Mouse (Mus musculus) forebrain, embryonic 15.5 days (tissue): ENCODE measurements at regions not wholly inside any gene's neighbourhood (a gene's known extent, or its start where the extent isn't known, plus 50 kb on each side); places are given as distances from the start of the nearest gene placed in this dataset.
"Not testable (repeated sequence)": the region's sequence is repeated elsewhere in the genome, so short reads cannot be mapped to it uniquely, and the experiment has no call there.

Experiments used
- ATAC-seq: fragments of 200-750 bp; cut with Nextera tagmentation; replicated peaks from 2 replicates; pipeline ENCODE4 v1.8.0; 2017; ENCODE audit warnings: mild to moderate bottlenecking, moderate TSS enrichment, moderate library complexity
- H3K27ac ChIP-seq: fragments of 300-500 bp; sonication (generic); replicated peaks from 2 replicates; pipeline ENCODE4 v1.5.1; 2015; ENCODE audit warnings: mild to moderate bottlenecking, inconsistent platforms
- H3K27me3 ChIP-seq: fragments of 300-500 bp; sonication (generic); 2 replicates; pipeline ENCODE4 v1.6.1; 2015; ENCODE audit warnings: inconsistent platforms
- H3K36me3 ChIP-seq: fragments of 300-500 bp; sonication (generic); 2 replicates; pipeline ENCODE4 v1.6.1; 2015; ENCODE audit warnings: mild to moderate bottlenecking, inconsistent platforms
- H3K4me1 ChIP-seq: fragments of 300-500 bp; sonication (generic); 2 replicates; pipeline ENCODE4 v1.6.1; 2015; ENCODE audit warnings: inconsistent platforms
- H3K4me2 ChIP-seq: fragments of 300-500 bp; sonication (generic); replicated peaks from 2 replicates; pipeline ENCODE4 v1.6.1; 2015; ENCODE audit warnings: mild to moderate bottlenecking, inconsistent platforms
- H3K4me3 ChIP-seq: fragments of 300-500 bp; sonication (generic); 2 replicates; pipeline ENCODE4 v1.5.1; 2015; ENCODE audit warnings: mild to moderate bottlenecking, inconsistent platforms
- H3K9ac ChIP-seq: fragments of 300-500 bp; sonication (generic); replicated peaks from 2 replicates; pipeline ENCODE4 v1.6.1; 2015; ENCODE audit warnings: mild to moderate bottlenecking, inconsistent platforms
- H3K9me3 ChIP-seq: fragments of 300-500 bp; sonication (generic); 2 replicates; pipeline ENCODE4 v1.6.1; 2016; ENCODE audit warnings: inconsistent platforms
- WGBS: fragments of 180-500 bp; shearing (Covaris S2); methylation state at CpG from one replicate; pipeline ENCODE4 v1.1.7; 2015; ENCODE audit warnings: mixed read lengths; 5-methylcytosine and 5-hydroxymethylcytosine counted together

- no peaks in the 10 kb centered on the region for H3K36me3 ChIP-seq
- ATAC-seq, result no peak
- no peaks in the 10 kb centered on the region for H3K9me3 ChIP-seq
- H3K27ac ChIP-seq, result no peak overlapping the region
- H3K4me3 ChIP-seq, result no peak overlapping the region
- no peaks in the 10 kb centered on the region; the same call in 1 of the 2 replicates for H3K27me3 ChIP-seq
- no peaks in the 10 kb centered on the region for H3K4me1 ChIP-seq
- no peak overlapping the region for H3K9ac ChIP-seq
- H3K4me2 ChIP-seq, result no peak overlapping the region
- WGBS, result 71% methylated on average over 4 of the region's 4 CpGs
These were observed 88.9 kb upstream of the Ifngr1 start for GRCm38 (mm10) chr10:19502874-19503273.

GRCm38 (mm10) chr10:19503846-19504765, 87.6 kb upstream of the Ifngr1 start:
- WGBS, result 71% methylated on average over 8 of the region's 8 CpGs
- Histone ChIP-seq H3K4me1 (no peaks in the 10 kb centered on the region), H3K27ac (no peak overlapping the region)

GRCm38 (mm10) chr10:19505174-19505573, 86.6 kb upstream of the Ifngr1 start:
- 100% methylated on average over 1 of the region's 1 CpGs for WGBS
- no peaks in the 10 kb centered on the region; the same call in 1 of the 2 replicates for H3K27me3 ChIP-seq
- ATAC-seq, result no peak

More at GRCm38 (mm10) chr10:19503846-19504765, 87.6 kb upstream of the Ifngr1 start:
- Histone ChIP-seq H3K9ac (no peak overlapping the region), H3K27me3 (no peaks in the 10 kb centered on the region; the same call in 1 of the 2 replicates), H3K9me3 (no peaks in the 10 kb centered on the region), H3K36me3 (no peaks in the 10 kb centered on the region), H3K4me3 (no peak overlapping the region), H3K4me2 (no peak overlapping the region)
- ATAC-seq, result no peak

GRCm38 (mm10) chr10:19505979-19506378, 85.8 kb upstream of the Ifngr1 start:
- no peaks in the 10 kb centered on the region for H3K9me3 ChIP-seq
- no peak for ATAC-seq
- no peaks in the 10 kb centered on the region; the same call in 1 of the 2 replicates for H3K27me3 ChIP-seq
- no peak overlapping the region for H3K4me3 ChIP-seq
- H3K27ac ChIP-seq, result no peak overlapping the region
- H3K4me2 ChIP-seq, result no peak overlapping the region
- no peak overlapping the region for H3K9ac ChIP-seq
- no peaks in the 10 kb centered on the region for H3K36me3 ChIP-seq
- peaks cover 10% of the 10 kb centered on the region for H3K4me1 ChIP-seq
- 85% methylated on average over 6 of the region's 6 CpGs for WGBS

More at GRCm38 (mm10) chr10:19505174-19505573, 86.6 kb upstream of the Ifngr1 start:
- no peak overlapping the region for H3K4me2 ChIP-seq
- no peak overlapping the region for H3K4me3 ChIP-seq
- H3K4me1 ChIP-seq, result peaks cover 2% of the 10 kb centered on the region; the same call in 1 of the 2 replicates
- H3K9ac ChIP-seq, result no peak overlapping the region
- H3K36me3 ChIP-seq, result no peaks in the 10 kb centered on the region
- no peaks in the 10 kb centered on the region for H3K9me3 ChIP-seq
- no peak overlapping the region for H3K27ac ChIP-seq

GRCm38 (mm10) chr10:19506434-19506833, 85.3 kb upstream of the Ifngr1 start:
- H3K9me3 ChIP-seq, result no peaks in the 10 kb centered on the region
- no peaks in the 10 kb centered on the region for H3K36me3 ChIP-seq
- no peak overlapping the region for H3K9ac ChIP-seq
- H3K4me1 ChIP-seq, result peaks cover 13% of the 10 kb centered on the region
- no peak overlapping the region for H3K4me3 ChIP-seq
- no peak overlapping the region for H3K27ac ChIP-seq
- no peaks in the 10 kb centered on the region; the same call in 1 of the 2 replicates for H3K27me3 ChIP-seq
- no peak overlapping the region for H3K4me2 ChIP-seq
- ATAC-seq, result no peak

GRCm38 (mm10) chr10:19508221-19508745, 83.5 kb upstream of the Ifngr1 start:
- no peak overlapping the region for H3K4me2 ChIP-seq
- ATAC-seq, result no peak
- no peak overlapping the region for H3K27ac ChIP-seq
- H3K9ac ChIP-seq, result no peak overlapping the region
- H3K4me1 ChIP-seq, result peaks cover 13% of the 10 kb centered on the region
- no peaks in the 10 kb centered on the region for H3K9me3 ChIP-seq
- no peaks in the 10 kb centered on the region; the same call in 1 of the 2 replicates for H3K27me3 ChIP-seq
- H3K36me3 ChIP-seq, result no peaks in the 10 kb centered on the region
- 87% methylated on average over 5 of the region's 5 CpGs for WGBS
- no peak overlapping the region for H3K4me3 ChIP-seq

GRCm38 (mm10) chr10:19510047-19510446, 81.7 kb upstream of the Ifngr1 start:
- Histone ChIP-seq H3K9ac (no peak overlapping the region), H3K4me1 (peaks cover 13% of the 10 kb centered on the region), H3K4me3 (no peak overlapping the region), H3K36me3 (no peaks in the 10 kb centered on the region), H3K9me3 (no peaks in the 10 kb centered on the region), H3K27ac (no peak overlapping the region), H3K27me3 (no peaks in the 10 kb centered on the region; the same call in 1 of the 2 replicates), H3K4me2 (no peak overlapping the region)
- no peak for ATAC-seq
- 42% methylated on average over 10 of the region's 10 CpGs for WGBS

- H3K4me1 ChIP-seq, result peaks cover 13% of the 10 kb centered on the region
- not testable (repeated sequence) for H3K36me3 ChIP-seq, H3K9me3 ChIP-seq, H3K9ac ChIP-seq, ATAC-seq, H3K27ac ChIP-seq, H3K27me3 ChIP-seq, H3K4me3 ChIP-seq, H3K4me2 ChIP-seq
These were observed 77.4 kb upstream of the Ifngr1 start for GRCm38 (mm10) chr10:19514366-19514765.

GRCm38 (mm10) chr10:19514837-19515236, 76.9 kb upstream of the Ifngr1 start:
- H3K9ac ChIP-seq, result no peak overlapping the region
- H3K4me3 ChIP-seq, result no peak overlapping the region
- no peak for ATAC-seq
- H3K27me3 ChIP-seq, result no peaks in the 10 kb centered on the region
- H3K27ac ChIP-seq, result no peak overlapping the region
- no peaks in the 10 kb centered on the region for H3K36me3 ChIP-seq
- 97% methylated on average over 2 of the region's 2 CpGs for WGBS
- H3K4me2 ChIP-seq, result no peak overlapping the region
- H3K9me3 ChIP-seq, result no peaks in the 10 kb centered on the region
- peaks cover 13% of the 10 kb centered on the region for H3K4me1 ChIP-seq

- H3K4me2 ChIP-seq, result no peak overlapping the region
- WGBS, result 88% methylated on average over 3 of the region's 3 CpGs
- no peaks in the 10 kb centered on the region for H3K27me3 ChIP-seq
- no peak overlapping the region for H3K27ac ChIP-seq
- no peak for ATAC-seq
- no peak overlapping the region for H3K9ac ChIP-seq
- peaks cover 3% of the 10 kb centered on the region for H3K4me1 ChIP-seq
- no peaks in the 10 kb centered on the region for H3K9me3 ChIP-seq
- H3K4me3 ChIP-seq, result no peak overlapping the region
- H3K36me3 ChIP-seq, result no peaks in the 10 kb centered on the region
These were observed 75.7 kb upstream of the Ifngr1 start for GRCm38 (mm10) chr10:19516011-19516410.

GRCm38 (mm10) chr10:19517093-19517492, 74.7 kb upstream of the Ifngr1 start:
- Histone ChIP-seq H3K9ac (no peak overlapping the region), H3K4me1 (no peaks in the 10 kb centered on the region), H3K36me3 (no peaks in the 10 kb centered on the region), H3K9me3 (no peaks in the 10 kb centered on the region), H3K4me3 (no peak overlapping the region), H3K27ac (no peak overlapping the region), H3K4me2 (no peak overlapping the region), H3K27me3 (no peaks in the 10 kb centered on the region)
- 75% methylated on average over 2 of the region's 2 CpGs for WGBS
- ATAC-seq, result no peak

- no peaks in the 10 kb centered on the region for H3K36me3 ChIP-seq
- H3K4me3 ChIP-seq, result no peak overlapping the region
- no peak overlapping the region for H3K9ac ChIP-seq
- H3K4me2 ChIP-seq, result no peak overlapping the region
- H3K9me3 ChIP-seq, result no peaks in the 10 kb centered on the region
- 16% methylated on average over 6 of the region's 6 CpGs for WGBS
- no peak overlapping the region for H3K27ac ChIP-seq
- no peaks in the 10 kb centered on the region for H3K27me3 ChIP-seq
- no peak for ATAC-seq
- H3K4me1 ChIP-seq, result no peaks in the 10 kb centered on the region
These were observed 73.0 kb upstream of the Ifngr1 start for GRCm38 (mm10) chr10:19518763-19519162.
